Mouse (Mus musculus): Measurements from ENCODE around the gene Alyref. TPM values are rescaled to one million over a fixed set of nuclear protein-coding genes. Genes with fewer than 3 reads are reported as not detected.

Alyref gene
- polyA plus RNA-seq (2016; fragmentation: Nextera tagmentation; extraction: Ambion mirVana), result 356 and 361 TPM in 2 replicates

DNA sequence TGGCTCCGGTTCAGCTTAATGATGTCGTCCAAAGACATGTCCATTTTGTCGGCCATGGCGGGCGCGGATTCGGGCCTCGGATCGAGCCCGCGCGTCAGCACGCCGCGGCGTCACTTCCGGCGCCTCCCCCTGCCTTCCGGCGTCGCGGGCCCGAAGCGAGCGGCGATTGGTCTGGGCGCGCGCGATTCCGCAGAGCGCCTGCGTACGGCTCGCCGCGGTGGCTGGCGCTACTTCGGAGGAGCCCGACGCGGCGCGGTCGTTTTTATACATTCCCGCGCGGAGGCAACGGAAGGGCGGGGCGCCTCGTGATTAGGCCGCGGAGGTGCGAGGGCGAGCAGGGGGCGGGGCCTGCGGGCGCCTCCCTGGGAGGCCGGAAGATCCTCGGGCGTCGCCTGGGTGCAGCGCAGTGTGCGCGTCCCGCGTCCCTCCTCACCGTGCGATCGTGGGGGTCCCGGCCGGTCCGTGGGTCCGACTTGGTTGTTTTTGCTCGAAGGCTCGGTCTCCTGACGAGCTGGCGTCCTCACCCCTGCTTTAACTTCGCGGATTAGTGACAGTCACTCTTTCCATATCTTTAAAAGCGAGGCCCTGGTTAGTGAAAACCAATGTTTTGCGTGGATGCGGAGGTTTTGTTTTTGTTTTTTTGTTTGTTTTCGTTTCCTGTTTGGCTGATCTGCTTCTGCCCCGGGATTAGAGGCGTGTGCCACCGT is at the start of gene Alyref, which contains the start of gene Anapc11:
Gene Alyref (minus strand): TSS at position 83 of the 707 bp plus-strand sequence.
Gene Anapc11 (plus strand): TSS at position 139 of the 707 bp plus-strand sequence.
- Histone ChIP-seq H3K4me3 (peak within 1 kb of the TSS; percentile 100), H3K27me3 (replicated peaks) (no peaks in the 10 kb centered on the region), H3K4me1 (replicated peaks) (peaks cover 24% of the 10 kb centered on the region), H3K4me2 (peak within 1 kb of the TSS; percentile 100), H3K27ac (ENCODE audit: poor library complexity, severe bottlenecking) (peak within 1 kb of the TSS; percentile 91), H3K36me3 (peaks cover 64% of the 10 kb centered on the region), H3K9ac (peak within 1 kb of the TSS; percentile 100), H3K9me3 (replicated peaks) (no peaks in the 10 kb centered on the region)
- ATAC-seq (ENCODE audit: insufficient number of reproducible peaks, low FRiP score), result peak; percentile 98
- under 1% methylated on average over 88 of the region's 88 CpGs for WGBS

DNA sequence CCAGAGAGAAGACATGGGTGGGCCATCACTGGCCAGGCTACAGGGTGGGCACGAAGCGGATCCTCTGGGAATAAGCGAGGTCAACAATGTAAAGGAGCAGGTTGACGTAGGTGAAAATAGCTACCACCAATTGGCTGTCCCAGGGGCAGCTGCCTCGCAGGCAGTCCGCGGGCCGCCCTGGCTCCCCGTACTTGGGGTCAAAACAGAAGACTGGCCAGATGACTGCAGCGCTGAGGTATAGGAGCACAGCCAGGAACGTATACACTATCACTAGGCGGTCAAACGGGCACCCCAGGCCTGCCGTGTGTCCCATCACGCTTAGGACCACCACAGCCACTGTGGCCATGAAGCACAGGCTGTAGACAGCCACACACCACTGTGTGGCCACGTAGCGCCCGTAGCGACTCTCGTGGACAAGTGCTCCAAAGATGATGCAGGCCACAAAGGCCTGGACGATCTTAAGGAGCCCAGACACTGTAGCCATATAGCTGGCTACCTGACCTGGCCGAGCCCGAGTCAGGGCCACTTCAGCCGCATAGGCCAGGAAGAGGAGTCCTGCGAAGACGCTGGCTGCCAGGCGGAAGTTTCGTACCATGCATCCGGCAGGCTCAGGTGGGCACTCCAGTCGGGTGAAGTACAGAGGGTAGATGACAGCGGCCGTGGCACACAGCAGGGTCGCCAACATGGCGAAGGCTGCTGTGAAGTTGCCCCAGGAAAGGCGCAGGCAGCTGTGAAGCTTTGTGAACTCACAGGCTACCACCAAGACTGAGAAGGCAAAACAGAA is 49.1 kb upstream of the Alyref start:
- Histone ChIP-seq H3K27me3 (replicated peaks) (peaks cover 14% of the 10 kb centered on the region; the same call in 1 of the 2 replicates), H3K9me3 (replicated peaks) (no peaks in the 10 kb centered on the region), H3K4me3 (peak overlapping the region; percentile 52), H3K27ac (ENCODE audit: poor library complexity, severe bottlenecking) (peak overlapping the region; percentile 90), H3K9ac (peak overlapping the region; percentile 82), H3K4me2 (peak overlapping the region; percentile 74), H3K4me1 (replicated peaks) (peaks cover 25% of the 10 kb centered on the region), H3K36me3 (no peaks in the 10 kb centered on the region)
- 64% methylated on average over 35 of the region's 35 CpGs for WGBS
- no peak for ATAC-seq (ENCODE audit: insufficient number of reproducible peaks, low FRiP score)

DNA sequence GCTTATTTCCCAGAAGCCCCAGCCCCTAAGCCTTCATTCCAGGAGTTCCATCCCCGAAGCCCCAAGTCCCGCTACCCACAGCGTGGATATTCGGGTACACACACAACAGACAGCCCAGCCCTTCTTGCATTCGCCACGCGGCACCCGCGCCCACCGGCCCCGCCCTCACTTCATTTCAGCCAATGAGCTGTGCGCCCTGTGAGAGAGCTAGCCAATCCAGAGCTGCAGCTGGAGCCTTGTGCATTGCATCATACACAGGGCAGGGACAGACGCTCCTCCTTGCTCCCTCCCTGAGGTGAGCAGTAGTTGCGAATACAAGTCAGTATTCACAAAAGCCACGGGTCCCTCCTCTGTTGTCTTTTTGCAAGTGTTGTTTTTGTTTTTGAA is 45.4 kb upstream of the Alyref start, which contains the start of gene Pycr1:
Gene Pycr1 (minus strand): TSS at position 169 of the 387 bp plus-strand sequence.
- Histone ChIP-seq H3K36me3 (no peaks in the 10 kb centered on the region), H3K9me3 (replicated peaks) (no peaks in the 10 kb centered on the region), H3K9ac (peak within 1 kb of the TSS; percentile 77), H3K4me3 (peak within 1 kb of the TSS; percentile 57), H3K27me3 (replicated peaks) (peaks cover 25% of the 10 kb centered on the region), H3K27ac (ENCODE audit: poor library complexity, severe bottlenecking) (no peak within 1 kb of the TSS), H3K4me2 (peak within 1 kb of the TSS; percentile 94), H3K4me1 (replicated peaks) (peaks cover 27% of the 10 kb centered on the region)
- ATAC-seq (ENCODE audit: insufficient number of reproducible peaks, low FRiP score), result peak; percentile 99
- WGBS, result under 1% methylated on average over 15 of the region's 15 CpGs

DNA sequence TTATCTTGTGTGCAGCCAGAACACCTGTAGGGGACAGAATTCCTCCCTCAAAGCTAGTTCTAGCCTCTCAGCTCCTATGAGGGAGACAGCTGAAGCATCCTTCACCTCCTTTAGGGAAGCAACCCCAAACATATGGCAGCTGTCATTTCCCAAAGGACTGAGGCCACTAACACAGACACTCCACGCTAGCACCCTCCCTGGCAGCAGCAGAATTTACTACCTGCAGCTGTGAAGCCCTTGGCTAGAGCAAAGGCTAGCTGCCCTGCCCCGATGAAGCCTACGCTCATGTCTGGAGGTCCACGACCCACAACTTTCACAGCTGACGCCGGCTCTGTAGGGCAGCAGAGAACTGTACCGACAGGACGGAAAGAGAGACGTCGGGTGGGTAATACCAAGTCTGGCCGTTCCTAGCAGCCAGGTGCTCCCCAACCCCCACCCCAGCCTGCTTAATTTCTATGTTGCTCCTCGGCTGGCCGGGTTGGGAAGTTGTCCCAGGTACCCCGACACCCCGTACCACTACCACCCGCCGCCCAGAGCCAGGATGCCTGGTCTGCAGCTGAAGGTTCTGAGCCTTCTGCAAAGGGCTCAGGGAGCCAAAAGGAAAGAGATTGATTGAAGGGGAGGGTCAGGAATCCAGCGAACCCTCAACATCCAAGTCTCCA is 44.9 kb upstream of the Alyref start:
- ATAC-seq (ENCODE audit: insufficient number of reproducible peaks, low FRiP score), result peak; percentile 30
- 3% methylated on average over 18 of the region's 18 CpGs for WGBS
- Histone ChIP-seq H3K36me3 (no peaks in the 10 kb centered on the region), H3K27ac (ENCODE audit: poor library complexity, severe bottlenecking) (no peak overlapping the region), H3K4me2 (peak overlapping the region; percentile 94), H3K4me3 (peak overlapping the region; percentile 57), H3K9me3 (replicated peaks) (no peaks in the 10 kb centered on the region), H3K4me1 (replicated peaks) (peaks cover 25% of the 10 kb centered on the region), H3K9ac (peak overlapping the region; percentile 77), H3K27me3 (replicated peaks) (peaks cover 23% of the 10 kb centered on the region)

DNA sequence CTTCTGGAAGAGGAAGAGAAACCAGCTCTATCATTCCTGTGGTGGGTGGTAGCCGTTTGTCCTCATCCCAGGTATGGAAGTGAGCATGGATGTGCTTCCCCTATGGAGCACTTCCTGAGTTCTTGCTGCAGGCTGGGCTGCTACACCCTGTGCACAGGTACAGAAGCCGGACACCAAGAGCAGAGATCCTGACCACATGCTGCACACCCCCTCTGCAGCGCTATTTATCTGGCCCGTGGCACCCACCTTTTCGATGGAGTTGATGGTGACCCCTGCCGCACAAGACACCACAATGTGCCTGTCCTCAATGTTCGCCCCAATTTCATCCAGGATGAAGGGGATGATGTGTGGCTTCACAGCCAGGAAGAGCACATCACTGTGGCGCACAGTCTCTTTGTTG is 43.7 kb upstream of the Alyref start:
- peaks cover 13% of the 10 kb centered on the region for H3K4me1 ChIP-seq (replicated peaks)
- peak overlapping the region; percentile 14; the same call in 1 of the 2 replicates for H3K9ac ChIP-seq
- H3K9me3 ChIP-seq (replicated peaks), result no peaks in the 10 kb centered on the region
- H3K27me3 ChIP-seq (replicated peaks), result peaks cover 11% of the 10 kb centered on the region
- ATAC-seq (ENCODE audit: insufficient number of reproducible peaks, low FRiP score), result no peak
- H3K36me3 ChIP-seq, result no peaks in the 10 kb centered on the region
- no peak overlapping the region for H3K27ac ChIP-seq (ENCODE audit: poor library complexity, severe bottlenecking)
- no peak overlapping the region for H3K4me3 ChIP-seq
- peak overlapping the region; percentile 94; the same call in 1 of the 2 replicates for H3K4me2 ChIP-seq
- 78% methylated on average over 8 of the region's 8 CpGs for WGBS

DNA sequence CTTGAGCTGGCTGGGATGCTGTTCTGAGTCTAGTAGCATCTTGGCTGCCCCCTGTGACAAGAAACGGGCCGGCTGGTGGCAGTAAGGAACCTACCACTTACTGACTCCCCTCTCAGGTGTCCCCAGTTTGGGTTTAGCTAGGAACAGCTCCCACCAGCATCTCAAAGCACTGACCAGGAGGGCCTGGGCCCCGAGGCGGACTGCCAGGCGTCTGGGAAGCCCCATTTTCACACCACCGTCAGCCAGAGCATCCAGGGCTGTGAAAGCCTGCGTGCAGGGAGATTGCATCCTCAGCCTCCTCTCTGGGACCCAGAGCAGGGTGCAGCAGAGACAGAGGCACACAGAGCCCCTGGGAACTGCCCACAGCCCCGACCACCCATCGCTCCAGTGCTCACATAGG is 43.1 kb upstream of the Alyref start:
- H3K9ac ChIP-seq, result 0 out of 2 replicates have a peak overlapping the region, but pooled peaks have one; percentile 14
- no peaks in the 10 kb centered on the region for H3K9me3 ChIP-seq (replicated peaks)
- H3K4me2 ChIP-seq, result no peak overlapping the region
- H3K27ac ChIP-seq (ENCODE audit: poor library complexity, severe bottlenecking), result no peak overlapping the region
- peaks cover 11% of the 10 kb centered on the region for H3K27me3 ChIP-seq (replicated peaks)
- no peaks in the 10 kb centered on the region for H3K36me3 ChIP-seq
- WGBS, result 61% methylated on average over 9 of the region's 9 CpGs
- no peak overlapping the region for H3K4me3 ChIP-seq
- no peak for ATAC-seq (ENCODE audit: insufficient number of reproducible peaks, low FRiP score)
- H3K4me1 ChIP-seq (replicated peaks), result peaks cover 12% of the 10 kb centered on the region

DNA sequence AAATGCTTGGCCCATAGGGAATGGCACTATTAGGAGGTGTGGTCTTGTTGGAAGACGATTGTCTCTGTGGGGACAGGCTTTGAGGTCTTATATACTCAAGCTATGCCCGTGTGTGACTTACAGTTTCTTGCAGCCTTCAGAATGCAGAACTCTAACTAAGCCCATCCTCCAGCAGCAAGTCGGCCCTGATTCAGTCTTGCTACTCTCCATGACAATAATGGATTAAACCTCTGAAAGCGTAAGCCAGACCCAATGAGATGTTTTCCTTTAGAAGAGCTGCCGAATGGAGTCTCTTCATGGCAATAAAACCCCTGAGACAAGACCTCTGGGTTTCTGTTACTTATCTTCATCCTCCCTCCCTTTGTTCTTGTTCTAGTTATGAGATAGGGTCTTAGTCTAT is 36.6 kb upstream of the Alyref start:
- WGBS, result 83% methylated on average over 5 of the region's 5 CpGs
- peaks cover 32% of the 10 kb centered on the region for H3K4me1 ChIP-seq (replicated peaks)
- no peak overlapping the region for H3K27ac ChIP-seq (ENCODE audit: poor library complexity, severe bottlenecking)
- no peak overlapping the region for H3K4me2 ChIP-seq
- H3K27me3 ChIP-seq (replicated peaks), result no peaks in the 10 kb centered on the region
- no peaks in the 10 kb centered on the region for H3K36me3 ChIP-seq
- no peak overlapping the region for H3K4me3 ChIP-seq
- no peak for ATAC-seq (ENCODE audit: insufficient number of reproducible peaks, low FRiP score)
- no peak overlapping the region for H3K9ac ChIP-seq
- no peaks in the 10 kb centered on the region for H3K9me3 ChIP-seq (replicated peaks)

DNA sequence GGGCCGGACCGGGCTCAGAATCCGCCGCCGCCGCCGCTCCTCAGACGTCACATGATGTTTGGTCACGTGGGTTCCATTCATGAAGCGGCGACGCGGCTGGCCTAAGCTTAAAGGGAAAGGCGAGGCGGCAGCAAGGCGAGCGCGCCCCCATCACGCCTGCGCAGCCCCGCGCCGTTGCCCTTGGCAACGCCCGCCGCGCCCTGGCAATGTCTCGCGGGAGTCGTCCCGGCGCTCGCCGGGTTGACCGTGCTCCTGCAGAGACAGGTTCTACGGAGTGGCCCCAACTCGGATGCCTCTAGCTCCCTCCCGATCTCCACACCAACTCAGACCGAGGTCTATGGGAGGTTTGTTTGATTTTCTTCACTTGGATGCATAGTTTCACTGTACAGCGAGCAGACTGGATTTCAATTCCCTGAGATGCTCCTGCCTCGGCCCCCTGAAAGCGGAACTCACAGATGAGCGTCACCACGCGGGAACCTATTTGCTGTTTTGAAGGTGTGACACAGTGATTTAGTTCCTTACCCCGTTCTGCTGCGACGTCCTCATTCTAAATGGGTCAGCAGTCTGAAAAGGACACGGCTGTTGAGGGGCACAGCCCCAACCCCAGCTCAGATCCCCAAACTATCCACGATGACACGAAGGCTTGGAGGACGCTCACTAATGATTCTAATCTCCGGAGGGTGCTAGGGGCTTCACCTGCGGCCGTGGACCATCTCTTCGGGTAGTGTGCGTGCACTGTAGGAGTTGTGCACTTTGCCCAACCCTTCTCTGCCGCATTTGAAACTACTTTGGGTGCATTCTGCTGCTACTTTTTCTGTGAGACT is 35.6 kb upstream of the Alyref start, which contains the start of gene Mafg:
Gene Mafg (minus strand): TSS at position 81 of the 824 bp plus-strand sequence.
- peak; percentile 87 for ATAC-seq (ENCODE audit: insufficient number of reproducible peaks, low FRiP score)
- peak within 1 kb of the TSS; percentile 86 for H3K4me2 ChIP-seq
- H3K27ac ChIP-seq (ENCODE audit: poor library complexity, severe bottlenecking), result peak within 1 kb of the TSS; percentile 91
- no peaks in the 10 kb centered on the region for H3K27me3 ChIP-seq (replicated peaks)
- H3K9ac ChIP-seq, result peak within 1 kb of the TSS; percentile 85
- peaks cover 42% of the 10 kb centered on the region for H3K4me1 ChIP-seq (replicated peaks)
- H3K36me3 ChIP-seq, result peaks cover 7% of the 10 kb centered on the region
- peak within 1 kb of the TSS; percentile 86 for H3K4me3 ChIP-seq
- WGBS, result 10% methylated on average over 58 of the region's 58 CpGs
- no peaks in the 10 kb centered on the region for H3K9me3 ChIP-seq (replicated peaks)

DNA sequence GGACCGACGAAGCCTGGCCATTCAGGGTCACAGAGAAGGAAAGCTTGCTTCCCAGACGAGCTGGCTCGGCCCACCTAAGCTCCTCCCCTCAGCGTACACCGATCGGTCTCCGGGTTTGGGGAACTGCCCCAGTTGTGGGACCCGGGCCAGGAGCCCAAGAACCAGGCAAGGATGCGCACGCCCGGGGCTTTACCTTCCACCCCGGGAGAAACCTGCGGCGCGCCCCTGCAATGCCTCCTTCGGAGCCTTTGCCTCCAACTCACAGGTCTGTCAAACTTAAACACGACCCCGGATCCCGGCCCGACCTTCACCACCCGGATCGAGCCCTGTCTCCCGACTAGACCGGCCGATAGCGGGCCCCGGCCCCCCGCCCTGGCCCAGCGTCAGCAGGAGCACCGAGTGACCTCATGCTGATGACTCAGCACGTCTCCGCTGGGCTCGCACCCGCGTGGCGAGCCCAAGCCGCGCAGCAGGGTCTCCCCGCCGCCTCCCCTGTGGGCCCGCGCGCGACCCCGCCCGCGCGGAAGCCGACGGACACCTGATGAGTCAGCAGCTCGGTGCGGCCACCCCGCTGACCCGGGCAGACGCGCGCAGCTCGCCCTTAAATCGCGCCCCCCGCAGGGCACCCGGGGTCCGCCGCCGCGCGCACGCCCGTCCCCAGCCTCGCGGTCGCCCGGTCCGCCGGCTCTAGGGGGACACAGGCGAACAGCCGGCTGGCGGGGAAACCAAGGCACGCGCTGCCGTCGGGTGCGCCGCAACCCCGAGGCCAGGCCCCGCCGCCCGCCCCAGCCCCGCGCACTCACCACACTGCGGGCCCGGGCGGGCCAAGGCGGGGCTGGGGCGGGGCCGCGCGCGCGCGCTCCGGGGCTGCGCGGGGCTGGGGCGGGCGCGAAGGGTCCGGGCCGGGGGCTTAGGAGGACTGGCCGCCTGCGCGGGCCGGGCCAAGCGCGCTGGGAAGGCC is 34.7 kb upstream of the Alyref start:
- peak; percentile 81 for ATAC-seq (ENCODE audit: insufficient number of reproducible peaks, low FRiP score)
- under 1% methylated on average over 116 of the region's 116 CpGs for WGBS

More for the DNA sequence above, 34.7 kb upstream of the Alyref start:
- H3K27me3 ChIP-seq (replicated peaks), result no peaks in the 10 kb centered on the region
- peaks cover 9% of the 10 kb centered on the region for H3K36me3 ChIP-seq
- H3K9ac ChIP-seq, result peak overlapping the region; percentile 85
- H3K9me3 ChIP-seq (replicated peaks), result no peaks in the 10 kb centered on the region
- peak overlapping the region; percentile 86 for H3K4me3 ChIP-seq
- peak overlapping the region; percentile 91 for H3K27ac ChIP-seq (ENCODE audit: poor library complexity, severe bottlenecking)
- H3K4me1 ChIP-seq (replicated peaks), result peaks cover 42% of the 10 kb centered on the region
- H3K4me2 ChIP-seq, result peak overlapping the region; percentile 86

All from heart, embryonic 12.5 days (tissue).